8 mouse cellular contexts compared by ENCODE assay signal in genomic region chr5:124629641-124630040, GRCm38 (mm10). TPM values are rescaled to one million over a fixed set of nuclear protein-coding genes. Genes with fewer than 3 reads are reported as not detected.
DNase-seq lines count a peak whose midpoint lies in the region; ATAC-seq and TF ChIP-seq lines count a peak whose summit lies in the region.

No protein-coding gene starts in this region.

- 23% methylated on average over 11 of the region's 11 CpGs for WGBS in embryonic facial prominence, embryonic 12.5 days
- WGBS in lung, postnatal 0 days: 9% methylated on average over 11 of the region's 11 CpGs

- no peak overlapping the region for H3K27ac ChIP-seq in embryonic facial prominence, embryonic 12.5 days
- peak overlapping the region; percentile 48; the same call in 1 of the 2 replicates for H3K27ac ChIP-seq in lung, postnatal 0 days (ENCODE audit: low read length)

- peak overlapping the region; percentile 94 for H3K9ac ChIP-seq in embryonic facial prominence, embryonic 12.5 days
- H3K9ac ChIP-seq in lung, postnatal 0 days (replicated peaks; ENCODE audit: low read depth): peak overlapping the region; percentile 68

- H3K4me1 ChIP-seq in megakaryocyte, embryonic 14.5 days: peaks cover 76% of the 10 kb centered on the region
- H3K4me1 ChIP-seq in embryonic facial prominence, embryonic 12.5 days: peaks cover 14% of the 10 kb centered on the region
- peaks cover 8% of the 10 kb centered on the region; the same call in 1 of the 2 replicates for H3K4me1 ChIP-seq in lung, postnatal 0 days (ENCODE audit: insufficient read depth, low read depth, low read length)

- H3K36me3 ChIP-seq in megakaryocyte, embryonic 14.5 days (replicated peaks; ENCODE audit: low read length): peaks cover 35% of the 10 kb centered on the region
- H3K36me3 ChIP-seq in embryonic facial prominence, embryonic 12.5 days: peaks cover 9% of the 10 kb centered on the region
- H3K36me3 ChIP-seq in lung, postnatal 0 days (ENCODE audit: insufficient read depth, low read length): no peaks in the 10 kb centered on the region

- H3K9me3 ChIP-seq in megakaryocyte, embryonic 14.5 days: no peaks in the 10 kb centered on the region
- H3K9me3 ChIP-seq in embryonic facial prominence, embryonic 12.5 days: no peaks in the 10 kb centered on the region
- H3K9me3 ChIP-seq in lung, postnatal 0 days (ENCODE audit: low read length): no peaks in the 10 kb centered on the region

- no peak for TF ChIP-seq EP300 in lung, postnatal 0 days (IDR thresholded peaks at IDR 0.05)

- TF ChIP-seq CTCF in lung, postnatal 0 days (IDR thresholded peaks at IDR 0.05): no peak

- peak overlapping the region; percentile 100 for H3K4me3 ChIP-seq in megakaryocyte, embryonic 14.5 days (replicated peaks)
- peak overlapping the region; percentile 100 for H3K4me3 ChIP-seq in embryonic facial prominence, embryonic 12.5 days
- H3K4me3 ChIP-seq in lung, postnatal 0 days (ENCODE audit: low read depth, low read length): peak overlapping the region; percentile 71

- peak; percentile 45 for DNase-seq in kidney, adult 11 months
- no peak for DNase-seq in lung, postnatal 0 days (ENCODE audit: low spot score)
- DNase-seq in frontal cortex, postnatal 14 days (ENCODE audit: low spot score in 2 of 2): no peak
- DNase-seq in layer of hippocampus, adult 18-20 months (ENCODE audit: low spot score in 2 of 2): no peak

- peak overlapping the region; percentile 87 for H3K4me2 ChIP-seq in embryonic facial prominence, embryonic 12.5 days (replicated peaks)
- peak overlapping the region; percentile 65 for H3K4me2 ChIP-seq in lung, postnatal 0 days (replicated peaks; ENCODE audit: low read depth, low read length)

- no peaks in the 10 kb centered on the region for H3K27me3 ChIP-seq in megakaryocyte, embryonic 14.5 days (replicated peaks)
- no peaks in the 10 kb centered on the region for H3K27me3 ChIP-seq in embryonic facial prominence, embryonic 12.5 days
- H3K27me3 ChIP-seq in lung, postnatal 0 days (replicated peaks; ENCODE audit: insufficient read depth, low read length): no peaks in the 10 kb centered on the region

- ATAC-seq in megakaryocyte, adult 5-6 weeks (ENCODE audit: poor library complexity, severe bottlenecking): no peak
- ATAC-seq in embryonic facial prominence, embryonic 12.5 days (ENCODE audit: insufficient number of reproducible peaks, insufficient read depth, low FRiP score, low TSS enrichment): no peak
- no peak for ATAC-seq in lung, postnatal 0 days
- ATAC-seq in CD4-positive, CD25-positive, alpha-beta regulatory T cell, adult 4 months: no peak

RNA-seq across cellular contexts. Expression of gene Atp6v0a2, which starts 1.3 kb away (rescaled TPM):
- polyA plus RNA-seq in megakaryocyte, embryonic 14.5 days (2012; ENCODE audit: insufficient read depth, low replicate concordance): 24.2 and 43.3 TPM in 2 replicates
- total RNA-seq in megakaryocyte, adult 5-6 weeks (2015): 15.2 and 16.6 TPM in 2 replicates
- 19.4 and 24.0 TPM in 2 replicates for total RNA-seq in megakaryocyte, adult 5-6 weeks (2017)
- polyA plus RNA-seq in embryonic facial prominence, embryonic 12.5 days (2016; fragmentation: Nextera tagmentation; extraction: Ambion mirVana): 49.3 and 53.0 TPM in 2 replicates
- 23.8 and 26.8 TPM in 2 replicates for polyA plus RNA-seq in lung, postnatal 0 days (2015; fragmentation: Nextera tagmentation; extraction: Ambion mirVana)
- 10 to 100 TPM; 31.0 to 57.7 TPM for polyA plus RNA-seq in CD4-positive, CD25-positive, alpha-beta regulatory T cell, adult 4 months (2017; shearing (Covaris generic))
- total RNA-seq in layer of hippocampus, adult 18-20 months (2021): 10 to 100 TPM; 52.9 to 55.4 TPM

RNA-seq across cellular contexts. Expression of gene Gtf2h3, which starts 50.7 kb away (rescaled TPM):
- 3.1 TPM in 1 of 2 replicates, not detected in the other for polyA plus RNA-seq in megakaryocyte, embryonic 14.5 days (2012; ENCODE audit: insufficient read depth, low replicate concordance)
- total RNA-seq in megakaryocyte, adult 5-6 weeks (2015): 8.0 and 8.6 TPM in 2 replicates
- 11.6 and 20.7 TPM in 2 replicates for total RNA-seq in megakaryocyte, adult 5-6 weeks (2017)
- 75.8 and 76.3 TPM in 2 replicates for polyA plus RNA-seq in embryonic facial prominence, embryonic 12.5 days (2016; fragmentation: Nextera tagmentation; extraction: Ambion mirVana)
- polyA plus RNA-seq in lung, postnatal 0 days (2015; fragmentation: Nextera tagmentation; extraction: Ambion mirVana): 23.5 and 25.3 TPM in 2 replicates
- polyA plus RNA-seq in CD4-positive, CD25-positive, alpha-beta regulatory T cell, adult 4 months (2017; shearing (Covaris generic)): 10 to 100 TPM; 57.1 to 69.8 TPM
- 10 to 100 TPM; 28.3 to 30.7 TPM for total RNA-seq in layer of hippocampus, adult 18-20 months (2021)

RNA-seq across cellular contexts. Expression of gene Eif2b1, which starts 50.7 kb away (rescaled TPM):
- 8.4 and 10.9 TPM in 2 replicates for polyA plus RNA-seq in megakaryocyte, embryonic 14.5 days (2012; ENCODE audit: insufficient read depth, low replicate concordance)
- total RNA-seq in megakaryocyte, adult 5-6 weeks (2015): 24.8 and 28.0 TPM in 2 replicates
- total RNA-seq in megakaryocyte, adult 5-6 weeks (2017): 15.6 and 20.0 TPM in 2 replicates
- 71.6 and 72.6 TPM in 2 replicates for polyA plus RNA-seq in embryonic facial prominence, embryonic 12.5 days (2016; fragmentation: Nextera tagmentation; extraction: Ambion mirVana)
- 44.4 and 46.6 TPM in 2 replicates for polyA plus RNA-seq in lung, postnatal 0 days (2015; fragmentation: Nextera tagmentation; extraction: Ambion mirVana)
- polyA plus RNA-seq in CD4-positive, CD25-positive, alpha-beta regulatory T cell, adult 4 months (2017; shearing (Covaris generic)): 10 to 100 TPM; 45.0 to 45.7 TPM
- 10 to 100 TPM; 32.7 to 37.5 TPM for total RNA-seq in layer of hippocampus, adult 18-20 months (2021)
